Comparison of ENCODE assay signal across 8 mouse cellular contexts in genomic region chr12:109595753-109596152, GRCm38 (mm10). TPM values are rescaled to one million over a fixed set of nuclear protein-coding genes. Genes with fewer than 3 reads are reported as not detected.
DNase-seq lines count a peak whose midpoint lies in the region; ATAC-seq and TF ChIP-seq lines count a peak whose summit lies in the region.

No protein-coding gene starts in this region.

- no peaks in the 10 kb centered on the region for H3K4me1 ChIP-seq in forebrain, postnatal 0 days (ENCODE audit: insufficient read depth)
- peaks cover 19% of the 10 kb centered on the region for H3K4me1 ChIP-seq in intestine, embryonic 15.5 days (replicated peaks)

- ATAC-seq in forebrain, postnatal 0 days, result no peak
- ATAC-seq in intestine, embryonic 15.5 days, result no peak
- ATAC-seq in granulocyte monocyte progenitor cell, adult 5-6 weeks (replicated peaks; ENCODE audit: poor library complexity, severe bottlenecking), result no peak

- H3K9ac ChIP-seq in forebrain, postnatal 0 days, result no peak overlapping the region
- H3K9ac ChIP-seq in intestine, embryonic 15.5 days, result no peak overlapping the region

- H3K9me3 ChIP-seq in forebrain, postnatal 0 days (ENCODE audit: low read length), result no peaks in the 10 kb centered on the region
- no peaks in the 10 kb centered on the region for H3K9me3 ChIP-seq in intestine, embryonic 15.5 days

- no peak overlapping the region for H3K27ac ChIP-seq in forebrain, postnatal 0 days (ENCODE audit: low read depth, low read length)
- peak overlapping the region; percentile 63 for H3K27ac ChIP-seq in intestine, embryonic 15.5 days

- 45% methylated on average over 6 of the region's 6 CpGs for WGBS in forebrain, postnatal 0 days
- WGBS in intestine, embryonic 15.5 days, result 64% methylated on average over 6 of the region's 6 CpGs

- H3K4me2 ChIP-seq in forebrain, postnatal 0 days (ENCODE audit: low read depth), result no peak overlapping the region
- H3K4me2 ChIP-seq in intestine, embryonic 15.5 days (replicated peaks), result no peak overlapping the region

- H3K4me3 ChIP-seq in forebrain, postnatal 0 days (ENCODE audit: low read depth, low read length), result no peak overlapping the region
- H3K4me3 ChIP-seq in intestine, embryonic 15.5 days (replicated peaks), result no peak overlapping the region

- peak; percentile 67 for DNase-seq in adrenal gland, adult 2 months
- DNase-seq in adrenal gland, adult 18-20 months (ENCODE audit: low spot score in 2 of 2), result no peak
- DNase-seq in brain, adult 2 months (ENCODE audit: low read depth, low spot score), result peak; percentile 85
- DNase-seq in forebrain, postnatal 0 days, result peak; percentile 58
- peak; percentile 58 for DNase-seq in lung, postnatal 25 days (ENCODE audit: low spot score)
- DNase-seq in layer of hippocampus, postnatal 25 days (ENCODE audit: extremely low spot score in 1 of 2, low spot score in 1 of 2), result no peak

- H3K27me3 ChIP-seq in forebrain, postnatal 0 days (ENCODE audit: insufficient read depth, low read length), result no peaks in the 10 kb centered on the region
- H3K27me3 ChIP-seq in intestine, embryonic 15.5 days (replicated peaks), result no peaks in the 10 kb centered on the region

- H3K36me3 ChIP-seq in forebrain, postnatal 0 days (ENCODE audit: insufficient read depth), result peaks cover 33% of the 10 kb centered on the region; the same call in 1 of the 2 replicates
- H3K36me3 ChIP-seq in intestine, embryonic 15.5 days, result 0 out of 2 replicates have a peak, but pooled peaks cover 5% of the 10 kb centered on the region

- TF ChIP-seq CTCF in forebrain, postnatal 0 days (IDR thresholded peaks at IDR 0.05; ENCODE audit: low read depth), result no peak

RNA-seq across cellular contexts. Expression of gene Rtl1, which starts 4.4 kb away (rescaled TPM):
- total RNA-seq in adrenal gland, adult 2 months (2021), result 1 to 10 TPM; 4.9 to 6.8 TPM
- 1.3 and 1.4 TPM in 2 replicates for polyA plus RNA-seq in adrenal gland, adult 2 months (2012; rRNA removed)
- 1 to 10 TPM; 4.0 to 5.7 TPM for total RNA-seq in adrenal gland, adult 18-20 months (2021)
- 0.23 and 0.57 TPM in 2 replicates for total RNA-seq in forebrain, postnatal 0 days (2014; rRNA removed)
- 0.10 and 0.30 TPM in 2 replicates for polyA plus RNA-seq in forebrain, postnatal 0 days (2015; fragmentation: Nextera tagmentation; extraction: Ambion mirVana)
- 1.1 and 1.4 TPM in 2 replicates for polyA plus RNA-seq in intestine, embryonic 15.5 days (2015; fragmentation: Nextera tagmentation; extraction: Ambion mirVana)
- under 1 TPM in 1 of 2 experiments, not detected in 1; 0.15 TPM for total RNA-seq in layer of hippocampus, postnatal 25 days (2021)
- not detected in 2 replicates for total RNA-seq in granulocyte monocyte progenitor cell, adult 5-6 weeks (2014; fragmentation: Nextera tagmentation)
- not detected in 2 replicates for total RNA-seq in granulocyte monocyte progenitor cell, adult 5-6 weeks (2017)

Comparison
In these comparisons a context has a peak if more than half of its experiments do, and no peak if none do; other contexts are left out.
1. DNase-seq: peak in adrenal gland, adult 2 months (single experiment), brain, adult 2 months (single experiment), forebrain, postnatal 0 days (single experiment) and lung, postnatal 25 days (single experiment); none in adrenal gland, adult 18-20 months (0 of 2) and layer of hippocampus, postnatal 25 days (0 of 2).